Mouse (Mus musculus) right cerebral cortex, adult 2 months (tissue): ENCODE results near the gene Atf3.

Source experiments
- DNase-seq, 2 experiments: peaks; one replicate each; pipeline ENCODE4 v3.0.0; 2021 to 2022; ENCODE audit warnings: low spot score in 2 of 2

The Atf3 gene

DNA sequence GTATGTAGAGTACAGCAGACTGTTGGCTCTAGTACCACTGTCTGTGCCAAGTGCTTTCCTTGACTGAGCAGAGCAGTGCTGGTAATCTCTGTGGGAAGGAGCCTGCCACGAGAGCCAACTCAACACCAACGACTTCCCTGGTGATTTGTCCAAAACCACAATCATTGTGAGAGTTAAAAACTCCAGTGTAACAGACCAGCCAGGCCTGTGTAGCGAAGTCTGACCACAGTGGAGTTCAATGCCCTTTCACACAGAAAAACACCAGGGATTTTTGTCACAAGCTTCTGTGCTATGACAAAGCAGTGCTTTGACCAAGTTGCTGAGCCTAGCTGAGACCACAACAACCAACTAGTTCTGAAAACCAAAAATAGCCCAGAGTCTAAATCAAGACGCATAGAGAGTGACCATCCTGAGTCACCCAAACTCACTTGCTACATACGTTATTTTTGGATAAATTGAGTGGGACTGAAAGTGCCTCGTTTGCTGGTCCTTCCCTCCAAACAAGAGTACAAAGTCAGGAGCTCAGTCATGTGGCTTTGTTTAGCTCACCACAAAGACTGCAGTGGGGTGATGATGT lies 12.6 kb upstream of the Atf3 start:
- DNase-seq: peak in 1 of 2 experiments; percentile 24

DNA sequence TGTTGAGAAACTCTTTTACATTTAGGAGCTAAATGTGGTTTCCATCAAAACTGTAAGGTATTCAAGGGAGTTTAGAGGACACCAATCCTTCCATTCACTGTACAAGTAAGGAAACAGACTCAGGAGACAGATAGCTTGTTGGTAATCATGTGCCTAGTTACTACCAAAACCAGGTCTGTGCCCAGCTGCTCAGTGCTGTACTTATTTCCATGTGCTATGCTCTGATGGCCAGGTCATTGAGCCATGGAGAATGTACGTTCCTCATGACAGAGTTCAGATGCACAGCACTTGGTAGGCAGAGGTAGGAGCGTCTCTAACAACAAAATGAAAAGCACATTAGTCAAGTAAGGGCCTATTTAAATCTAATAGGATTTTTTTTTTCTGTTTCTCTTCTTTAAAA lies 8.7 kb upstream of the Atf3 start:
- DNase-seq: no peak

DNA sequence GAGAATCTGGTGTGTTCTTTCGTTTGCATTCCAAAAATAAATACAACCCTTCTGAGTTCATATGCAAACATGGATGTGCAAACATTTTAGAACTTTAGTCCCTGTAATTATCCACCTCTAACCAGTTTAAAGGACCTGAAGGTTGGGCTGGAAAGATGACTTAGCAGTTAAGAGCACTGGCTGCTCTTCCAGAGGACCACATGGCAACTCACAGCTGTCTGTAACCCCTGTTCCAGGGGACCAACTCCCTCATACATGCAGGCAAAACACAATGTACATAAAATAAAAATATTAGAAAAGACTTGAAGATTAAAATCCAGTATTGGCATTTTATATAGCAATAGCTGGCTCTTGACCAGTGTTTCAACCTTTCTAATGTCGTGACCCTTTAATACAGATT lies 7.9 kb upstream of the Atf3 start:
- DNase-seq: no peak

DNA sequence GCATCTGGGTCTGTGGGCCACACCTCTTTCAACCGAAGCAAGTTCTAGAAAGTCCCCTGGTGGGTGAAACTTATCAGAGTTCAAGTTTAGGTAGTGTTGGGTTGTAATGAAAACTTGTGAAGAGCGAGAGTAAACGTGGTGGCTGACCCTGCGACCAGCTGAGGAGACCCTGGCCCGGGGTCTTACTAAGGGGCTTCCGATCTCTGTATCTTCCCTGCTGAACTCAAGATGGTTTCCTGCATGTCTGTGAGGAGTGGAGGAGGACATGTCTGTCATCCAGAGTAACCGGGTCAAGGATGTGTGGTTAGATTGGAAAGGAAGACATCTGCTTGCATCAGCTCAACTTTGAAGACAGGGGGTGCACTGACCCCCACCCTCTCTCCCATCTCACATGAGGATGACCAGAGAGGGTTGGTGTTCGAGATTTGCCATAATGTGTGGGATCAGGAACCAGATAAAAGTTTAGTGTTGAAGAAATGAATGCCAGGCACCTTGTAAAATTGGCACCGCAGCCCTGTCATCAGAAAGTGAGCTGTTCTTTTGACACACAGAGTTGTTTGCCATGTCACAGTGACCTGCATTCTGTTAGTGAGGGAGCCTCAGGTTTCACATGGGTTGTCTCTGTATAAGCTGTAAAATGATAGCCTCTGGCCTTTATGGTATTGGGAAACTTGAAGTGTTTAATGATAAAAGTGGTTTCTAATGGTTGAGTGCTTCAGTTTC lies 7.3 kb upstream of the Atf3 start:
- no peak for DNase-seq

DNA sequence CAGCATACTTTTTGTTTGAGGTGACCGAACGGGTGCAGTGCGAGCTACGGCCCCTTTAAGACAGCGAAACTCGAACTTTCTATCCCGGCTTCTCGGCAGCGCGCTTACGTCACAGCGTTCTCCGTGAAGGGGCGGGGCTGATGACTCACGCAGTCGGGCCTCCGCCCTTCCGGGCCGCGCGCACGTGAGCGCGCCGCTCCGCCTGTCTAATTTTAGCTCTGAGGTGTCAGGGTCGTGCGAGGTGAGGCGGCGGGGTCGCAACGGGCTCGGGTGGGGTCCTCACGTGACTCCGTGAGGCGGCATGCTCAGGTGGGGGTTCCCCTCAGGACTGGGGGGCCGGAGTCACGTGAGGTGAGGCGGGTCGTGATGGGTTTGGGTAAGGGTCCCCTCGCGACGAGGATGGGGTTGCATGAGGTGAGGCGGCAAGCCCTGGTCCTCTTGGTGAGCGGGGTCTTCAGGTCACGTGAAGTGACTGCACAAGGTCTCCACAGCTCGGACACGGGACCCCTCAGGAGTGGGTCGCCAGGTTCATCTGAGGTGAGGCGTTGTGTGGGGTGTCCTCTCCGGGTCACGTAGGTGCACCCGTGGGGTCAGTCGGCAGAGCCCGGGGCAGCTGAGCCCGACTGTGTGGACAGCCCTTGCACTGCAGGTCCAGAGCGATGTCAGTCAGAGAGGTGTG lies 6.6 kb upstream of the Atf3 start:
- peak; percentile 90 to 92 for DNase-seq

DNA sequence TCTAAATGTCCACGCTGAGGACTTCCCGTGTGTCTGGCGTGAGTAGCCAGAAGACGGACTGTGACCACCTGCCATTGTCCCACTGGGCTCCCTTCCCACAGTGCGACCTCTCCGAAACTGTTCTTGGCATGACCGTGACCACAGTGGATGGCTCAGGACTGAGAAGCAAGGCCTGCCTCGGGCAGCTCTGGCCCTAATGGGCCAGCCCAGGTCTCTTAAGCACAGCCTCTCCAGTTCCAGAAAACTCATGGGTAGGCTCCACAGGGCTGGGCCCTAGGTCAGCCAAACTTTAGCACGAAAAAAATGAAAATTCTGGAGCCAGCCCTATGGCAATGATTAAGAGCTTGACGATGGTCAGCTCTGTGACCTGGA lies 6.1 kb upstream of the Atf3 start:
- DNase-seq: no peak

DNA sequence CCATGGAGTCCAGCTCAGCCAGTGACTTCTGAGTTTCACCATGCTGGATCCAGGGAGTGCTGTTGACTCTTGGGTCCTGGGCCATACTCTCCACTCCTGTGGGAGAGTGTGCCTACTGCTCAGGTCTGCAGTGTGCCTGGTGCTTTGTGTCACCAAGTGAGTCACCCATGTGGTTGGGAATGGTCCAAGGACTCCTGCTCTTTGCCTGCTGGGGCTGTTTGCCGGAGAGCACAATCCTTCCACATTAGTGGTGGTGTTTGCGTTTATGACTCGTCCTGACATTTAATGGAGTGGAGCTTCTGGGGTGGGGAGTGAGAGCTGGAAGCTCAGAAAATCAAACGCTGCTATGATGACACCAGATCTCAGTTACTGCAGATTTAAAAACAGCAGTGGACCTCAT lies 4.2 kb upstream of the Atf3 start:
- no peak for DNase-seq

DNA sequence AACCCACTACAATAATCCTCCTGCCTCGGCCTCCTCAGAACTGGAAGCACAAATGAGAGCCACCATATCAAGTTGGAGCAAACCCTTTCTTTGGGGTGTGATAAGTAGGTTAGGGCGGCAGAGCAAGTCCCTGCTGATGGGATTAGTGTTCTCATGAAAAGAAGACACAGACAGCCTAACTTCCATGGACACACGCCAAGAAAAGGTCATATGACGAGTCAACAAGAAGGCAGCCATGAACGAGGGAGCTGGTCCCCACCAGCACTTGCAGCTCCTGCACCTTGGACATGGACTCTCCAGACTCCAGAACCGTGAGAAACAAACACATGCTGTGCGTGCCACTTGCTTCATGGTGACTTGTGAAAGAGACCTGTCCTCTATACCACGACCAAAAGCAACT lies 2.7 kb upstream of the Atf3 start:
- DNase-seq: no peak

DNA sequence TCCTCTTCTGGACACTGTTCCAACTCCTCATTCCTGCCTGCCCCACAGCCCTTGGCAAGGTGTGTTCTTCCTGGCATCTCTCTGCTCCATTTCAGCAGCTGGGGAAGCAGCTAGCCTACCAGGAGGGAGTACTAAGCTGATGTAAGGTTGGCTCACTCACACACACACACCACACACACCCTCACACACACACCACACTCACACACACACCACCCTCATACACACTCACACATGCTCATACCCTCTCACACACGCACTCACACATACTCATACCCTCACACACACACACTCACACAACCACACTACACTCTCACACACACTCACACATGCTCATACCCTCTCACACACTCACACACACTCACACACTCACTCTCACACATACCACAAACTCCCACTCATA lies 1.9 kb upstream of the Atf3 start:
- no peak for DNase-seq

DNA sequence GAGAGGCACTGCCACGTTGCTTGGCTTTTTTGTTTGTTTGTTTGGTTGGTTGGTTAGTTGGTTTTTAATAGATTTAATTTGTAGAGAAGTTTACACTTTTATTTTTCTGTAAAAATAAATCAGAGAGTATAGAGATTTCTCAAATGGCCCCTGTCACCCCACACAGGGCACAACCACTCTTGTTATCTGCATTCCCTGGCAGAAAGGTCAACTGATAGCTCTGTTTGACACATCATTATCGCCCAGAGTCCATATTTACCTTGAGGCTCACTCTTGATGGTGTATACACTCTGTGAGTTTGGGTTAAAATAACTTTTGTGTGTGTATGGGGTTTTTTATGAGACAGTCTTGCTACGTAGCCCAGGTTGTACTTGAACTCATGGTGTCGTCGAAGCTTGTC lies 744 bp upstream of the Atf3 start:
- no peak for DNase-seq

DNA sequence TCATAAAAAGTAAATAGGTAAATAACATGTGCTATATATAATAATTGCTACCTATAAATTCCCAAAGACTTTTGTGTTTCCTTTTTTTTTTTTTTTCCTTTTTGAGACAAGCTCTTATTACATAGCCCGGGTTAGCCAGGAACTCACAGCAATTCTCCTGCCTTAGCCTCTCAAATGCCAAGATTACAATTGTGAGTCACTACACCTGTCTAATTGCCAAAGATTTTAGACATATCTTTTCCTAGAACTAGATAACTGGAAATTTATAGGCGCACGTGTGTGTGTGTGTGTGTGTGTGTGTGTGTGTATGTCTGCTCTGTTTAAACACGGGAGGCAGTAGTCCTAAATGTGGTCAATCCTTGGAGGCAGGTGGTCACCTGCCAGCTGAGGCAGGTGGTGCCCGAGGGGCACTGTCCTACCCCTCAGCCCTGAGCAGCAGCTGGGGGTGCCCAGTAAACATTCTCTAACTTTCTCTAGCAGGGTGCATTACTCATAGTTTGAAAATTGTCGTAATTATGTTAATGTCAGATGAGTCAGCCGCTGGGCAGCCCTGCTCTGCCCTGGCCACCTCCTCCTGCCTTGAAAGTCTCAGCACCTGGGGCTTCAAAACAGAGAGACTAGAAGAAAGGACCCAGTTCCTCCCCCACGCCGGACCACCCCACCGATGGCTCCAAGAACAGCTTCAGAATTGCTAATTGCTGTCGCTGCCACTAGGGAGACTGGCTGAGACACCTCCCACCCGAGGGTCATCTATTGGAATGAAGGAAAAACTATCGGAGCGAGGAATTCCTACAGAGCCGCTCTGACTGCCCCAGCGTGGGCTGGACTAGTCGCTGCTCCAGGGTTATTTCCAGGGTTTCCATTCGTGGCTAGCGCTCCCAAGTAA lies 1.8 kb downstream of the Atf3 start:
- DNase-seq: no peak

DNA sequence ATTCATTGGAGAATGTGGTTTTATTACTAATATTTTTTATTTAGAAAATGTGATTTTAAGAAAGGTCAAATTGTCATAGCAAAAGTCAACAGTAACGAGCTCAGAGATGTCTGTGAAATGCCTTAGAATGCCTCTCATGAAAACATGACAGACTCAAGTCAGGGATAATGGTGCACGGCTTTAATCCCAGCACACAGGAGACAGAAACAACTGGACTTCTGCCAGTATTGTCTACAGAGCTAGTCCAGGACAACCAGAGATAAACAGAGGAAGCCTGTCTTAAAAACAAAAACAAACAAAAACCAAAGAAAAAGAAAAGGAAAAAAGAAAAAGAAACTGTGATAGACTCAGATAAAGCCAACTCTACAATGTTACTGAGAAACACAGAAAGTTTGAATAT lies 6.7 kb downstream of the Atf3 start:
- DNase-seq: no peak

DNA sequence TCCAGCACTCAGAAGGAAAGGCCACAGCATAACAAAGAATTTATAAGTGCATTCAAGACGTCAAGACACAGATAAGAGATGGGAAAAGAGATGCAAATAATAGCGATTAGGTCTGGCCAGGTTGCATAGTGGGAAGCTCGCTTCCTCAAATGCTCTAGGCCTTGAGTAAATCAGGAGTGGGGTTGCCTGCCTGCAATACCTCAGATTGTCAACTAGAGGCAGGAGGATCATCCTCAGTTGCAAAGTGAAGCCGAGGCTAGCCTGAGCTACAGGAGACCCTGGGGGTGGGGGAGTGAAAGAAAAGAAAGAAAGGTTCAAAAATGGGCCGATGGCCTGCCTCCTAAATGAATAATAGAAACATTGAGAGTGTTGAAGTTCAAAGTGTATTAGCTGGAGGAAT lies 12.0 kb downstream of the Atf3 start:
- DNase-seq: no peak

DNA sequence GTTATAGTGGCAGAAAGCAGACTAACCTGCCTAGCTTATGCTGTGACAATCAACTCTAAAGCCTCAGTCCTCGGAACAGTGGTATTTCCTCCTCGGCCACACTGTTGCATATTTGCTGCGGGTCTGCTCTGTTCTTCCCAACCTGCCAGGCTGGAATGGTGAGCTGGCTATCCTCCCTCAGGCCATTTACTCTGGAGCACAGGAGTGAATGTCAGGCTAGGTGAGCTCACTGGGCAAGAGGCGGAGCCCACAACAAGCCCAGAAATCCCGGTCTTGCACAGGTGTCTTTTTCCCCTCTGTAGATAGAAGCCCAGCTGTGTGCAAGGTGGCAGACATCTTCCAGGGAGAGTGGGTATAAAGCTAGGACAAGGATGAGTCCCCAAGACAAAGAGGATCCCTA lies 13.0 kb downstream of the Atf3 start:
- no peak for DNase-seq

DNA sequence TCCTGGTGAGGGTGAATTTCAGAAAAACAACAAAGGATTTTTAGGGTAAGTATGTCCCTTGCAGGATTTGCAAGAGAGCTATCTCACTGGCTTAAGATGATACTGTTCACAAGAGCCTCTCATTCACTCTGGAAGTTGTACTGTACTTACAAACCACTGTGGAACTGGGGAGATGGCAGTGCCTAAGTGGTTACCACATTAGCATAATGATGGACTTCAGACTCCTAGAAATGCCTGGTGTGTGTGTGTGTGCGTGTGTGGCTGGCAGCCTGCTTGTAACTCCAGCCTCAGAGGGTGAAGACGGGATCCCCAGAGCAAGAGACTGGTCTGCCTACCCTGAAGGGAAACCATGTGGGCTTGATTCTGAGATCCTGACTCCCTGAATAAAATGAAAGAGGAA lies 14.3 kb downstream of the Atf3 start:
- DNase-seq: no peak

DNA sequence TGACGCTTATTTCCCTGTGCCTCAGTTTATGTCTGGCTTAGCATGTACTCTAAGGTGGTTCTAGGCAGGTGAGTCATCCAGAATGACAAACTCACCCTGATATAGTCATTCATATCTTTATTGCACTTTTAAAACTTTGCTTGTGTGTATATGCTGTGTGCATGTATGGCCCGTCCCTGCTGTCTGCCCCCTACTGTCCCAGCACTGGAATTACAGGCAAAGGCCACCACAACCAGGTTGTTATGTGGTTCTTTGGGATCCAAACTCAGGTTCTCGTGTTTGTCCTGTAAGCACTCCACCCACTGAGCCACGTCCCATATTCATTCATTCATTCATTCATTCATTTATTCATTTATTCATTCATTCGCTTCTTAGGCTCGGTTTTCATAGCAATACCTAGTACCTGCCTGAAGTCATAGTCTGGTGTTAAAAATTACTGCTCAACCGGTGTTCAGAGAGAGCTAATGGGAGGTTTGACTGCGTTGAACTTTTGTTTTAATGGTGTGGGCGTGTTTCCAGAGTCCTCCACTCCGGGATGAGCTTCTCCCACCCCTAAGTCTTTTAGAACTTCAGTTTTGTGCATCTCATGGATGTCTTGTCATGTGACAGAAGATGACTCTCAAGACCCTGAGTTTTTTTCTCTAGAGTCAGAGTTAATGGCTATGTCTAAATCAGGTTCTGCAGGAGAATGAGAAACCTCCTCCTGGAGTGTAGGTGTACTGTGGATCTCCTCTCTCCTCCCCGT lies 15.5 kb downstream of the Atf3 start:
- DNase-seq: no peak

DNA sequence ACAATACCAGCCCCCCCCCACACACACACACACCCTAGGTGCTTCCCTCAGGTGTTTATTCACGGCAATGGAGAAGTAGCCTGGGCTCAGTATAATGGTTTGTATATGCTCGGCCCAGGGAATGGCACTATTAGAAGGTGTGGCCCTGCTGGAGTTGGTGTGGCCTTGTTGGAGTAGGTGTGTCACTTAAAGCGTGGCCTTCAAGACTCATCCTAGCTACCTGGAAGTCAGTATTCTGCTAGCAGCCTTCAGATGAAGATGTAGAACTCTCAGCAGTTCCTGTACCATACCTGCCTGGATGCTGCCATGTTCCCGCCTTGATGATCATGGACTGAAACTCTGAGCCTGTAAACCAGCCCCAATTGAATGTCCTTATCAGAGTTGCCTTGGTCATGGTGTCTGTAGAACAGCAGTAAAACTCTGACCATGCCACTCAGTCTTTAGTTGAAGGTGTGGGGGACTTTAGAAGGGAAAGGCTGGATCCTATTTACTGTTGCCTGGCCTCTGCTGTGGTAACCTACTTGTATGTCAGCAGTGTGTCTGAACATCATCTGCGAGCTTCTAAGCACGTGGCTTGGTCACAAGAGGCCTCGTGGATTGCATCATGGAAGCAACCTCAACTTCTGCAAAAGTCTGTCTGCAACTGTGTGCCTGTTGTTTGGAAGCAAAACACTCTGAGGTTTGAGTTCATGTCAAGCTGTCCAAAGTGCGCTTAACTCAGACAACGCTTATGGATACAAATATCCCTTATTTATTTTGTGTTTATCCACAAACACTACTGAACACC lies 16.8 kb downstream of the Atf3 start:
- no peak for DNase-seq

DNA sequence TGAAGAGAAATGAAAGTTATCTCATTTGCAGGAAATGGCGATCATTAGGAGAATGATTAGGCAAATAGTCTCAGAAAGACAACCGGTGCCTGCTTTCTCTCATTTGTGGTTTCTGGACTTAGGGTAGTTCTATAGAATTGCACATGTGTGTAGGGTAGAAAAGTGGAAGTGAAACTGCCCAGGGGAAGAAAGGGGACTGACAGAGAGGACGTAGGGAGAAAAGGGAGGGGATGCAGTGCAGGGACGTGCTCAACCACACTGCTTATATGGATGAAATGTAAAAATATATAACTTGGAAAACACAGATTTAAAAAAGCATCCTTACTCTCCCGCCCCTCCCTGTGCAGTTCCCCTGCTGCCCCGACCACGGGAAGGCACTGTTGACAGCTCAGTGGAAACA lies 19.9 kb downstream of the Atf3 start:
- DNase-seq: no peak

DNA sequence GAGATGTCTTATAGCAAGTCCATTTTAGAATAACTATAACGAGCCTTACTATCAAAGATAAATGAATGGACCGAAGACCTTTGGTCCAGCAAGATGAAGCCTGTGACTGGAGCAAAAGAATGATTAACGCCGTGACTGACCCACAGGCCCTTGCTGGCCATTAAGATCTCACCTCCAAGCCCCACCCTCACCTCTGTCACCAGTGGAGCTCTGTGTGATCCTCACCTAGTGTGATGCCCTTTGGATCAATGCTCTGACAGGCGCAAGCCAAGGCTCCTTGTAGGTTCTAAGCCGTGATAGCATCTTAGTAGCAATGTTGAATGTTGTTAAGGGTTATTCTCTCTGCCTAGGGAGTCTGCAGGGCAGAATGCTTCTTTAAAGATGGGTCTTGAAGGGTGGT lies 21.8 kb downstream of the Atf3 start:
- DNase-seq: no peak

DNA sequence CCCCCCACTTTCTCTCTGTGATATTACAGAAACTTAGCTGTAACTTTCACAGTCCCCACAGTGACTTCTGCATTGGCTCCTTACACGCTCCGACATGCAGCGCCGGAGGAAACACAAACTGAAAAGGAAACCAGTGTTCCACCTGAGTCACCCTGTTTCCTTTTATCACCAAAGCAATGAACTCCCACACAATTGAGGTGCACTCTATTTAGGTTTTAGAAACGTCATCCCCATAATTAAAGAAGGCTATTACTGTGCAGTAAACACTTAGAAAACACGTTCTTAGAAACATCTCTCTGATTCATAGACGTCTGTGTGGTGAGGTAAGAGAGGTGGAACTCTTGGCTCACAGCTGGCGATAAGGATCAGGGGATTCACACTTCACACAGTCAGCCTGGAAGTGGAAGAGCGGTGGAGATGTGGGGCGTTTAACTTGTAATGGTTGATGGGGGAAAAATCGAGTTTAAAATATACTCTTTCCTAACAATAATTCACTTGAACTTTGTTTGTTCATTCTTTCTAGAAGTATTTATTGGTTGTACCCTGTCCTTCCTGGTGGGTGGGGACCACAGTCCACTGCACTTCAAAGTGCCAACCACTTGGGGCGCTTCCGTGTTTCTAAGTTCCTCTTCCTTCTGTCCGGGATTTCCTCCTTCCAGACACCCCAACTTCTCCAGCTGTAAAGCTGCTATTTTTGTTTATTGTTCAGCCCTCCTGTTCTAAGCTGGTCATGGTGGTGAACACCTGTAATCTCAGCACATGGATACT lies 24.0 kb downstream of the Atf3 start:
- no peak for DNase-seq
